Mouse (Mus musculus): ENCODE data around the gene 4921524J17Rik. TPM values are rescaled to one million over a fixed set of nuclear protein-coding genes. Genes with fewer than 3 reads are reported as not detected.

Gene 4921524J17Rik
- polyA plus RNA-seq, 1 experiment from 2014 or later: 39.4 TPM

- no peak overlapping the region for H3K4me3 ChIP-seq (replicated peaks)
- no peak overlapping the region for H3K9ac ChIP-seq (replicated peaks)
- no peak for ATAC-seq
- no peaks in the 10 kb centered on the region for H3K4me1 ChIP-seq (replicated peaks)
- no peak overlapping the region for H3K4me2 ChIP-seq (replicated peaks)
- H3K9me3 ChIP-seq: no peaks in the 10 kb centered on the region
- no peaks in the 10 kb centered on the region for H3K36me3 ChIP-seq
- 57% methylated on average over 5 of the region's 5 CpGs for WGBS
- no peaks in the 10 kb centered on the region for H3K27me3 ChIP-seq
- H3K27ac ChIP-seq: no peak overlapping the region
These were observed 35.1 kb downstream of the 4921524J17Rik start for GRCm38 (mm10) chr8:85397508-85397907.

GRCm38 (mm10) chr8:85396432-85397079 is 36.1 kb downstream of the 4921524J17Rik start:
- no peak overlapping the region for H3K9ac ChIP-seq (replicated peaks)
- H3K4me2 ChIP-seq (replicated peaks): no peak overlapping the region
- no peak overlapping the region for H3K27ac ChIP-seq
- no peaks in the 10 kb centered on the region for H3K9me3 ChIP-seq
- H3K4me1 ChIP-seq (replicated peaks): no peaks in the 10 kb centered on the region
- no peak overlapping the region for H3K4me3 ChIP-seq (replicated peaks)
- no peak for ATAC-seq
- no peaks in the 10 kb centered on the region for H3K36me3 ChIP-seq
- H3K27me3 ChIP-seq: no peaks in the 10 kb centered on the region
- WGBS: 96% methylated on average over 5 of the region's 5 CpGs

- ATAC-seq: no peak
- WGBS: 91% methylated on average over 8 of the region's 8 CpGs
These were observed 36.8 kb downstream of the 4921524J17Rik start for GRCm38 (mm10) chr8:85395681-85396431.

GRCm38 (mm10) chr8:85395017-85395416 is 37.6 kb downstream of the 4921524J17Rik start:
- Histone ChIP-seq H3K4me1 (replicated peaks) (no peaks in the 10 kb centered on the region), H3K27me3 (no peaks in the 10 kb centered on the region), H3K4me3 (replicated peaks) (no peak overlapping the region), H3K9ac (replicated peaks) (no peak overlapping the region), H3K9me3 (no peaks in the 10 kb centered on the region), H3K36me3 (no peaks in the 10 kb centered on the region), H3K4me2 (replicated peaks) (no peak overlapping the region), H3K27ac (no peak overlapping the region)
- ATAC-seq: no peak
- WGBS: 86% methylated on average over 3 of the region's 3 CpGs

More at GRCm38 (mm10) chr8:85395681-85396431, 36.8 kb downstream of the 4921524J17Rik start:
- no peaks in the 10 kb centered on the region for H3K9me3 ChIP-seq
- no peaks in the 10 kb centered on the region for H3K36me3 ChIP-seq
- H3K27me3 ChIP-seq: no peaks in the 10 kb centered on the region
- no peak overlapping the region for H3K9ac ChIP-seq (replicated peaks)
- no peaks in the 10 kb centered on the region for H3K4me1 ChIP-seq (replicated peaks)
- no peak overlapping the region for H3K4me3 ChIP-seq (replicated peaks)
- no peak overlapping the region for H3K4me2 ChIP-seq (replicated peaks)
- H3K27ac ChIP-seq: no peak overlapping the region

- WGBS: 95% methylated on average over 6 of the region's 6 CpGs
- Histone ChIP-seq H3K27me3 (no peaks in the 10 kb centered on the region), H3K9ac (replicated peaks) (no peak overlapping the region)
These were observed 39.4 kb downstream of the 4921524J17Rik start for GRCm38 (mm10) chr8:85393199-85393598.

DNA sequence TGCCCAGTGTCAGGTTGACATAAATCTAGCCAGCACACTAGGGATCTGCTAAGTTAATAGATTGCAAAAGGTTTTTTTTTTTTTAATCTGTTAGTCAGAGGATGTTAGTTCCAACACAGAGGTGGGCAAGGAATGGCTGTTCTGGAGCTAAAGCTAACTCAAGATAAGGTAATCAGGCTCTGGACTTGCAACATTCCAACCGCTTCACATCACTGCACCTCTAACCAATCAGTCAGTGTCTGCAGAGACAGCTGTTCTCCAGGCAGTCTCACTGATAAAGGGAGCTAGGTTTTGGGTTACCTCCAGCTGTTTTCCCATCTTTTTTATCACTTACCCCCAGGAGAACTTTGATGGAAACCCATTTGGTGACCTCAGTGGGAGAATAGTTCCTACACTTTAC is 41.2 kb downstream of the 4921524J17Rik start:
- H3K9ac ChIP-seq (replicated peaks): no peak overlapping the region
- no peaks in the 10 kb centered on the region for H3K9me3 ChIP-seq
- no peak overlapping the region for H3K4me3 ChIP-seq (replicated peaks)
- no peak overlapping the region for H3K27ac ChIP-seq
- ATAC-seq: no peak
- no peaks in the 10 kb centered on the region for H3K4me1 ChIP-seq (replicated peaks)
- H3K36me3 ChIP-seq: no peaks in the 10 kb centered on the region
- H3K4me2 ChIP-seq (replicated peaks): no peak overlapping the region
- H3K27me3 ChIP-seq: no peaks in the 10 kb centered on the region
- WGBS: 94% methylated on average over 1 of the region's 1 CpGs

More at GRCm38 (mm10) chr8:85393199-85393598, 39.4 kb downstream of the 4921524J17Rik start:
- Histone ChIP-seq H3K9me3 (no peaks in the 10 kb centered on the region), H3K27ac (no peak overlapping the region), H3K4me2 (replicated peaks) (no peak overlapping the region), H3K36me3 (no peaks in the 10 kb centered on the region), H3K4me3 (replicated peaks) (no peak overlapping the region), H3K4me1 (replicated peaks) (no peaks in the 10 kb centered on the region)
- no peak for ATAC-seq

DNA sequence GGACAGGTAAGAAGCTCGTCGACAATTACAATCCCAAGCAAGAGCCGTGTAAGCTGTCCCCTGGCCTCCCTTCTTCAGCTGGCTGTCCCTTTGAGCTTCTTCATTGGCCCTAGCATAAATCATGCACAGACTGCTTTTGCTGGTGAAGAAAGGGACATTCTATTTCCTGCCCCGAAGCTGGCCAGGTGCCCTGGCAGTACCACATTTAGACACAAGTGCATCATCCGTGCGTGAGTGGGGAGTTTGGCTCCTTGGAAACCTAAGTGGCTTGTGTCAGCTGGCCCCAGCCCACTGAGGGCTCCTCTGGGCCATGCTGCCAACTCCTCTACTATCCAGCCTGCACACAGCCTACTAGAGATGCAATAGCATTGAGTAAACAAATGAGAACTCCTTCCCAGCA is 46.4 kb downstream of the 4921524J17Rik start, which contains the start of gene Mylk3:
Mylk3 (minus strand) TSS at position 141 of the 400 bp plus-strand sequence.
- Histone ChIP-seq H3K9ac (replicated peaks) (no peak within 1 kb of the TSS), H3K27ac (no peak within 1 kb of the TSS), H3K27me3 (no peaks in the 10 kb centered on the region), H3K4me2 (replicated peaks) (no peak within 1 kb of the TSS), H3K9me3 (no peaks in the 10 kb centered on the region), H3K4me1 (replicated peaks) (no peaks in the 10 kb centered on the region), H3K4me3 (replicated peaks) (no peak within 1 kb of the TSS), H3K36me3 (no peaks in the 10 kb centered on the region)
- 88% methylated on average over 6 of the region's 6 CpGs for WGBS
- no peak for ATAC-seq

- no peak for ATAC-seq
- no peak overlapping the region for H3K4me2 ChIP-seq (replicated peaks)
- no peaks in the 10 kb centered on the region for H3K4me1 ChIP-seq (replicated peaks)
- H3K27ac ChIP-seq: no peak overlapping the region
- no peaks in the 10 kb centered on the region for H3K9me3 ChIP-seq
- no peak overlapping the region for H3K9ac ChIP-seq (replicated peaks)
- 85% methylated on average over 4 of the region's 4 CpGs for WGBS
- H3K4me3 ChIP-seq (replicated peaks): no peak overlapping the region
- no peaks in the 10 kb centered on the region for H3K27me3 ChIP-seq
- H3K36me3 ChIP-seq: no peaks in the 10 kb centered on the region
These were observed 50.7 kb downstream of the 4921524J17Rik start for GRCm38 (mm10) chr8:85381926-85382325.

GRCm38 (mm10) chr8:85380824-85381209 is 51.8 kb downstream of the 4921524J17Rik start:
- WGBS: 89% methylated on average over 8 of the region's 8 CpGs
- Histone ChIP-seq H3K9ac (replicated peaks) (no peak overlapping the region), H3K36me3 (no peaks in the 10 kb centered on the region), H3K27me3 (no peaks in the 10 kb centered on the region), H3K4me2 (replicated peaks) (no peak overlapping the region), H3K4me3 (replicated peaks) (no peak overlapping the region), H3K4me1 (replicated peaks) (no peaks in the 10 kb centered on the region), H3K9me3 (no peaks in the 10 kb centered on the region), H3K27ac (no peak overlapping the region)
- ATAC-seq: no peak

DNA sequence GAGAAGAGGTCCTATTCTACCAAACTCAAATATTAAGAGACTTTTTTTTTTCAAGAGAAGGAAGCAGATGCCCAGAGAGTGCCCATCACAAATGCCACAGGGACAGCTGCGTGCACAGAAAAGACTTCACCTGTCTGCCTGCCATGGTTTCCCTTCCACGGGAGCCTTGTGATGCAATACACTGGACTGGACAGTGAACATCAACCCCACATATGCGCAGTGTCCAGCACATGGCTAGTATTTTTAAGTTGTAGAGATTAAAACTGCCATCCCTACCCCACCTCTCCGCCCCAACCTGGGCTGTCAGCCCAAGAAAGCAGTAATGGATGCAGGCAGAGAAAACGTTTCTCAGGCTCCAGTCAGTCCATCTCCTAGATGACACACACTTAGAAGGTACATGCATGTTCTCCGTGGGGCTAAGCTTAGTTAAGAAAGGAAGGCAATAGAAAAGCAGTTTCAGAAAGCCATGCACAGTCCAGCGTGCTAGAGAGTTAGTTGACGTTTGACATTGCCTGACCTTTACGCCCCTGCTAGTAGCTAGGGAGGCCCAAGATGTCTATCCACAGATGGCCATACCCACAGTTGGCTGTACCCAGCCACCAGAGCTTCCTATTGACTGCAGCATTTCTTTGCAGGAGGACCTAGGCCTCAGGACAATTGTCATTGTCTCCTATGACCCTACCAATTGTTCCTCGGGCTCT is 52.4 kb downstream of the 4921524J17Rik start:
- Histone ChIP-seq H3K9ac (replicated peaks) (no peak overlapping the region), H3K9me3 (no peaks in the 10 kb centered on the region), H3K4me2 (replicated peaks) (no peak overlapping the region), H3K36me3 (no peaks in the 10 kb centered on the region), H3K27ac (no peak overlapping the region), H3K27me3 (no peaks in the 10 kb centered on the region), H3K4me1 (replicated peaks) (no peaks in the 10 kb centered on the region), H3K4me3 (replicated peaks) (no peak overlapping the region)
- ATAC-seq: no peak
- 88% methylated on average over 10 of the region's 10 CpGs for WGBS

DNA sequence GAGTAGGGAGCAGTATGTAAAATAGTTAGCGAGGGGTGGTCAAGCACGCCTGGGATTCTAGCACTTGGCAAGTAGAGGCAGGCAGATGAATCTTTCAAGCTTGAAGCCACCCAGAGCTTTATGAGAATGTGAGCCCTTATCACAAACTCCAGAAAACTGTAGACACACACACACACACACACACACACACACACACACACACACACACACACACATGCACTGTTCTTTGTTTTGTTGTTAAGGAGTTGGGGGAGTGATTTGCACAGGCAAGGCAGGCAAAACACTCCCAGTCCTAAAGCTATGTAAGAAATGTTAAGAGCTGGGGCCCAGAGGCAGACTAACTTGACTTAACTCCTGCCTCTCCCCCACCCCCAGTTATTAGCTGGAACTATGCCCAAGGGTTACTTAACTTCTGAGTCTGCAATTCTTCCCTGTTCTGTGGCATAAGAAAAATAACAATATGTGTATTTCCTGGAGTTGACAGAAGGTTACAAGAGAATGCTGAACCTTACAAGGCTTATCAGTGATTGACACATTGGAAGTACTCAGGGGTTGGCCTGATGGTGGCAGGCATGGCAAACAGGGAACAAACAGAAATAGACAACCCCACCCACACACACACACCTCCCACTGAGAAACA is 53.4 kb downstream of the 4921524J17Rik start:
- Histone ChIP-seq H3K9ac (replicated peaks) (no peak overlapping the region), H3K9me3 (no peaks in the 10 kb centered on the region), H3K27ac (no peak overlapping the region), H3K27me3 (no peaks in the 10 kb centered on the region), H3K36me3 (no peaks in the 10 kb centered on the region), H3K4me2 (replicated peaks) (no peak overlapping the region), H3K4me1 (replicated peaks) (no peaks in the 10 kb centered on the region), H3K4me3 (replicated peaks) (no peak overlapping the region)
- 39% methylated on average over 2 of the region's 2 CpGs for WGBS
- no peak for ATAC-seq

DNA sequence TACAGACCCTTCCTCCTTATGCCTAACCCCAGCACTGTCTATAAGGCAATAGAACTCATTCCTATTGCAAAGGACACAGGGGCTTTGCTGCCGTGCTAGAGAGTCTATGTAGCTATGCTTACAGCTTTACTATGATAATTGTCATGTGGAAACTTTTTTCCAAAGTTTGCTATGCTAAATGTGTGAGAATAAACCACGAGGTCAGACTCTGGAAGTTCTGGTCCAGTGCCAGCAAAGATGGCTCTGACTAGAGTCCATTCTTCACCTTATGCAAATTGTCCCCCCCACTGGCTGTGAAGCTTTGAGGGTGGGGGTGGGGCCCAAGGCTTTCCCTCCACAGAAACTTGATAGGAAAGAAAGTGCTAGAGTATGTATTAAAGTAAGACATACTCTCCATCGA is 56.1 kb downstream of the 4921524J17Rik start:
- no peak overlapping the region for H3K4me2 ChIP-seq (replicated peaks)
- ATAC-seq: no peak
- 64% methylated on average over 3 of the region's 3 CpGs for WGBS
- no peaks in the 10 kb centered on the region for H3K36me3 ChIP-seq
- H3K27ac ChIP-seq: no peak overlapping the region
- no peaks in the 10 kb centered on the region for H3K27me3 ChIP-seq
- H3K9ac ChIP-seq (replicated peaks): no peak overlapping the region
- H3K9me3 ChIP-seq: no peaks in the 10 kb centered on the region
- no peak overlapping the region for H3K4me3 ChIP-seq (replicated peaks)
- no peaks in the 10 kb centered on the region for H3K4me1 ChIP-seq (replicated peaks)

Measured in midbrain, embryonic 13.5 days (tissue).